In the genomic region with DNA sequence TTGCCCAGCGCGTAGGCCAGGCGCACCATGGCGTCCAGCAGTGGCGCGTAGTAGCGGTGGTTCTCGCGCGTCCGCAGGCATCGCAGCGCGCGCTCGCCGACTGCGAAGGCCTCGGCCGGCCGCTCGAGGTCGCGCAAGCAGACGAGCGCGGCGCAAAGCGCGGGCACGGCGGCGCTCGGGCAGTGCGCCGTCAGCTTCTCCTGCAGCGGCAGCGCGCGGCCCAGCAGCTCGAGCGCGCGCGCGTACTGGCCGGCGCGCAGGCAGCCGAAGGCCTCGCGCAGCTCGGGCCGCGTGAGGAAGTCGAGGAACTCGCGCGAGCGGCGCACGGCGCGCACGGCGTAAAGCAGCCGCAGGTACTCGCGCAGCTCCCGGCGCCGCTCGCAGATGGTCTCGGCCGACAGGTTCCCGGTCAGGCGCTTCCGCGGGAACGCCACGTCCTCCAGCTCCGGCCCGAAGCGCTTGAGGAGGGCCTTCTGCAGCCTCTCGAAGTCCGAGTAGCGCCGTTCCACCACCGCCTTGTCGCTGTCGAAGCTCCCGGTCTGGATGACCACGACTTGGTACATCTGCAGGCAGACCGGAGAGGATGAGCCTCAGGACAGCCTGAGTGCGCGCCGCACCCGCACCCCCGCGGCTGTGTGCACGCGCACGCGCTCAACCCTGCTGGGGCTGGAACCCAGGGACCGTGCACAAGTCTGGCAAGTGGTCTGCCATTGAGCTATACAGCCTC, we compare ENCODE assay signal across 8 mouse cellular contexts. TPM values are rescaled to one million over a fixed set of nuclear protein-coding genes. Genes with fewer than 3 reads are reported as not detected.
DNase-seq lines count a peak whose midpoint lies in the region; ATAC-seq and TF ChIP-seq lines count a peak whose summit lies in the region.

No protein-coding gene starts in this region.

- WGBS in hindbrain, postnatal 0 days = 1% methylated on average over 103 of the region's 105 CpGs

- no peaks in the 10 kb centered on the region for H3K36me3 ChIP-seq in hindbrain, postnatal 0 days (ENCODE audit: insufficient read depth, low read length)

- peak overlapping the region; percentile 38 for H3K4me3 ChIP-seq in cortical plate, adult 2 months (ENCODE audit: insufficient read depth, low read length)
- H3K4me3 ChIP-seq in hindbrain, postnatal 0 days (ENCODE audit: low read length) = peak overlapping the region; percentile 55

- no peak overlapping the region; the same call in 1 of the 2 replicates for H3K27ac ChIP-seq in cortical plate, adult 2 months (ENCODE audit: insufficient read depth, low read length)
- H3K27ac ChIP-seq in hindbrain, postnatal 0 days = peak overlapping the region; percentile 90

- TF ChIP-seq CTCF in cortical plate, adult 2 months (IDR thresholded peaks at IDR 0.05; ENCODE audit: extremely low read depth, insufficient read depth, low read length) = no peak
- no peak; the same call in 1 of the 2 replicates for TF ChIP-seq CTCF in hindbrain, postnatal 0 days (IDR thresholded peaks at IDR 0.05; ENCODE audit: low read depth)

- no peaks in the 10 kb centered on the region for H3K27me3 ChIP-seq in hindbrain, postnatal 0 days (ENCODE audit: insufficient read depth, low read length)

- peak; percentile 11; the same call in 1 of the 2 replicates for TF ChIP-seq POLR2A in cortical plate, adult 2 months (IDR thresholded peaks at IDR 0.05; ENCODE audit: extremely low read depth, insufficient read depth, low read length)

- peak; percentile 85 for DNase-seq in adrenal gland, postnatal 10 days
- DNase-seq in gastrocnemius, adult 8-10 months (ENCODE audit: low spot score in 2 of 2) = peak; percentile 45 to 69
- peak; percentile 97 for DNase-seq in hindbrain, postnatal 0 days (ENCODE audit: low spot score)
- peak; percentile 53 to 81 for DNase-seq in left cerebral cortex, adult 8-10 months (ENCODE audit: low spot score in 2 of 2)
- DNase-seq in lung, postnatal 36 days = peak; percentile 75
- peak; percentile 87 for DNase-seq in right cerebral cortex, postnatal 25 days
- DNase-seq in spleen, adult 18-20 months = no peak

- no peaks in the 10 kb centered on the region for H3K9me3 ChIP-seq in hindbrain, postnatal 0 days (ENCODE audit: low read length)

- H3K4me2 ChIP-seq in hindbrain, postnatal 0 days (ENCODE audit: low read depth, low read length) = peak overlapping the region; percentile 82

- peak overlapping the region; percentile 72 for H3K9ac ChIP-seq in hindbrain, postnatal 0 days (replicated peaks; ENCODE audit: low read length)

- peak; percentile 90 for ATAC-seq in hindbrain, postnatal 0 days

- peaks cover 3% of the 10 kb centered on the region; the same call in 1 of the 2 replicates for H3K4me1 ChIP-seq in cortical plate, adult 2 months (ENCODE audit: control insufficient read depth, insufficient read depth, low read length)
- 0 out of 2 replicates have a peak, but pooled peaks cover 3% of the 10 kb centered on the region for H3K4me1 ChIP-seq in hindbrain, postnatal 0 days (ENCODE audit: insufficient read depth, low read length)

RNA-seq across cellular contexts. Expression of a gene that starts 8.5 kb away (rescaled TPM):
- 1 to 10 TPM; 2.5 to 2.7 TPM for total RNA-seq in adrenal gland, postnatal 10 days (2021)
- 1.1 and 1.6 TPM in 2 replicates for polyA plus RNA-seq in cortical plate, adult 2 months (2012; rRNA removed)
- under 1 TPM in 2 of 4 experiments, not detected in 2; 0.21 to 0.52 TPM for total RNA-seq in gastrocnemius, adult 8-10 months (2022)
- 0.47 and 1.1 TPM in 2 replicates for total RNA-seq in hindbrain, postnatal 0 days (2014; rRNA removed)
- 2.2 TPM in 2 replicates for polyA plus RNA-seq in hindbrain, postnatal 0 days (2015; fragmentation: Nextera tagmentation; extraction: Ambion mirVana)
- 1 to 10 TPM; 1.1 to 4.1 (median 2.3) TPM for total RNA-seq in left cerebral cortex, adult 8-10 months (2022)

RNA-seq across cellular contexts. Expression of a gene that starts 19.7 kb away (rescaled TPM):
- 1 to 10 TPM in 1 of 2 experiments, under 1 TPM in 1; 0.94 to 1.1 TPM for total RNA-seq in adrenal gland, postnatal 10 days (2021)
- polyA plus RNA-seq in cortical plate, adult 2 months (2012; rRNA removed) = 0.13 and 0.31 TPM in 2 replicates
- total RNA-seq in gastrocnemius, adult 8-10 months (2022) = under 1 TPM; 0.13 to 0.29 (median 0.20) TPM
- 0.32 and 1.7 TPM in 2 replicates for total RNA-seq in hindbrain, postnatal 0 days (2014; rRNA removed)
- polyA plus RNA-seq in hindbrain, postnatal 0 days (2015; fragmentation: Nextera tagmentation; extraction: Ambion mirVana) = 0.05 TPM in 1 of 2 replicates, not detected in the other
- 1 to 10 TPM in 1 of 4 experiments, under 1 TPM in 3; 0.62 to 1.0 (median 0.84) TPM for total RNA-seq in left cerebral cortex, adult 8-10 months (2022)

Comparison
In these comparisons a context has a peak if more than half of its experiments do, and no peak if none do; other contexts are left out.
1. DNase-seq: peak in adrenal gland, postnatal 10 days (single experiment), gastrocnemius, adult 8-10 months (2 of 2), hindbrain, postnatal 0 days (single experiment), left cerebral cortex, adult 8-10 months (2 of 2), lung, postnatal 36 days (single experiment) and right cerebral cortex, postnatal 25 days (single experiment); none in spleen, adult 18-20 months (0 of 2).